Mouse (Mus musculus) cerebellum, postnatal 4 days (tissue): Measurements from ENCODE around the gene Olfr221.

Experiments used
- DNase-seq, 2 experiments: peaks; one replicate each; pipeline ENCODE4 v3.0.0; 2022; ENCODE audit warnings: low spot score in 2 of 2, mixed read lengths in 1 of 2

Gene Olfr221

GRCm38 (mm10) chr14:52006241-52006640 lies 36.0 kb downstream of the Olfr221 start:
- peak in 1 of 2 experiments; percentile 36 for DNase-seq

- DNase-seq, result no peak
Measured at GRCm38 (mm10) chr14:52005616-52006015, 36.6 kb downstream of the Olfr221 start.

GRCm38 (mm10) chr14:52005141-52005540 lies 37.1 kb downstream of the Olfr221 start:
- no peak for DNase-seq

DNA sequence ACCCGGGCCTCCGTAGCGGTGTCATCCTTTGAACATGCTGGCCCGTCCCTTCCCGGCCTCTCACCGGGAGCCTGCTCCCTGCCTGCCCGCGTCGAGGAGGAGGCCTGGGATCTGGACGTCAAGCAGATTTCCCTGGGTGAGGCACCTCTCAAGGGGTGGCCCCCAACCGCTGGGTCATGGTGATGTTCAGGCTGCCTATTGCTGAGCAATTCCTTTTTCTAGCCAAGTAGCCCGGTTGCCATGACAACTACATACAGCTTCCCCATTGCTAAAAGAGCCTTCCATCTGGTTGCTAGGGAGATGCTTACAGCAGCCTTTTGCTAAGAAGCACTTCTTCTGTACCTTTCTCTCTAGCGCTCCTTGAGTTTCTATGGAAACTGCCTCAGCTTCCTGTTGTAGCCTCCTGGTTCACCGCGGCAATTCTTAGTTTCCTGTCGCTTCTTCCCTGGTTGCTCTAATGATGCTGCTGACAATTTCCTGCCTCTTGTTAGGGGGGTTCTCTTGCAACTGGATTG lies 38.2 kb downstream of the Olfr221 start:
- peak in 1 of 2 experiments; percentile 63 for DNase-seq

DNA sequence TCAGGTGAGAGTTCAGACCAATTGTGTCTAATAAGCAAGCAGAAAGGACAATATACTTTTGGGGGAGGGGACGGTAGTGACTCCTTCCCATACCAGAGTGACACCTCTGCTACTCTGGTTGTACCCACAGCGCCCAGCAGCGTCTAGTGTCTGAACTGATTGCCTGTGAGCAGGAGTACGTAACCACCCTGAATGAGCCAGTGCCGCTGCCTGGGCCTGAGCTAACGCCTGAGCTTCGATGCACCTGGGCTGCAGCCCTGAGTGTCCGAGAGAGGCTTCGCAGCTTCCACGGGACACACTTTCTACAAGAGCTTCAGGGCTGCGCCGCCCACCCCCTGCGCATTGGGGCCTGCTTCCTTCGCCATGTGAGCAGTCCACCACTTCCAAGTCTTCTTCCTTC lies 44.8 kb downstream of the Olfr221 start:
- no peak for DNase-seq

DNA sequence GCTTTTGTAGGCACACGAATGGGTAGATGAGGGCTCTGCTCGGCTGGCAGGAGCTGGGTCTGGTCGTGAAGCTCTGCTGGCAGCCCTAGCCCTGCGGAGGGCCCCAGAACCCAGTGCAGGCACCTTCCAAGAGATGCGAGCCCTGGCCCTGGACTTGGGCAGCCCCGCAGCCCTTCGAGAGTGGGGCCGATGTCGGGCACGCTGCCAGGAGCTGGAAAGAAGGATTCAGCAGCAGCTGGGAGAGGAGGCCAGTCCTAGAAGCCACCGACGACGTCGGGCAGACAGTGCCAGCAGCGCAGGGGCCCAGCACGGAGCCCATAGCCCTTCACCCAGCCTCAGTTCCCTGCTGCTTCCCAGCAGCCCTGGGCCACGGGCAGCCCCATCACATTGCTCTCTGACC lies 45.4 kb downstream of the Olfr221 start:
- DNase-seq, result peak; percentile 52 to 73

- peak in 1 of 2 experiments; percentile 14 for DNase-seq
Measured at GRCm38 (mm10) chr14:51996231-51996841, 45.9 kb downstream of the Olfr221 start.

GRCm38 (mm10) chr14:51995219-51995871 lies 46.9 kb downstream of the Olfr221 start:
- DNase-seq, result peak in 1 of 2 experiments; percentile 12

- DNase-seq, result no peak
Measured at GRCm38 (mm10) chr14:51994453-51994852, 47.8 kb downstream of the Olfr221 start.

- DNase-seq, result no peak
Measured at GRCm38 (mm10) chr14:51989461-51989970, 52.7 kb downstream of the Olfr221 start.

DNA sequence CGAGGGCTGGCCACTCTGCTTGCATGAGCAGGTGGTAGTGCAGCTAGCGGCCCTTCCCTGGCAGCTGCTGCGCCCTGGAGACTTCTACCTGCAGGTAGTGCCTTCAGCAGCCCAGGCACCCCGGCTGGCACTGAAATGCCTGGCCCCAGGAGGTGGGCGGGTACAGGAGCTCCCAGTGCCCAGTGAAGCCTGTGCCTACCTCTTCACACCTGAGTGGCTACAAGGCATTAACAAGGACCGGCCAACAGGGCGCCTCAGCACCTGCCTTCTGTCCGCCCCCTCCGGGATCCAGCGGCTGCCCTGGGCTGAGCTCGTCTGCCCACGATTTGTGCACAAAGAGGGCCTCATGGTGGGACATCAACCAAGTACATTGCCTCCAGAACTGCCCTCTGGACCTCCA lies 53.5 kb downstream of the Olfr221 start:
- no peak for DNase-seq

- DNase-seq, result no peak
Measured at GRCm38 (mm10) chr14:51987177-51987576, 55.1 kb downstream of the Olfr221 start.

DNA sequence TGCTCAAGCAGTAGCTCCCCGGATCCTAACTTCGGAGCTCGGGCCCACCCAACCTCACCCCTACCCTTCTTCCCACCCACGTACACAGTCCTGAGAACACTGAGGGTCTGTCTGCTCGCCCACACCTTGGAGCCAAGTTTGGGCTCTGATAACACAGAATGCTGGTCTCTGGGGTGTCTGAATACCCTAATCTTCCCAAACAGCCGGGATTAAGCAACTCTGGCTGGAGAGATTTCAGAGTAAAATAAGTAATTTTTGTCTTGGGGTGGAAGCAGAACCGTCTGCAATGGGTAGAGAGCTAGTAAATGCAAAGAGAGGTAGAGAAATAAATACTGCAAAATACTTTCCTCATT lies 56.1 kb downstream of the Olfr221 start:
- no peak for DNase-seq

GRCm38 (mm10) chr14:51985301-51986152 lies 56.7 kb downstream of the Olfr221 start:
- DNase-seq, result peak; percentile 52 to 74

GRCm38 (mm10) chr14:51984247-51985231 lies 57.7 kb downstream of the Olfr221 start, which contains the start of gene Arhgef40:
Gene Arhgef40 (plus strand): TSS chr14:51984719.
- peak; percentile 69 to 84 for DNase-seq
